Mouse (Mus musculus): ENCODE data around the gene Stard13. TPM values are rescaled to one million over a fixed set of nuclear protein-coding genes. Genes with fewer than 3 reads are reported as not detected.

The Stard13 gene
- polyA plus RNA-seq, 1 experiment: 1.9 TPM

GRCm38 (mm10) chr5:151247115-151247875, 13.7 kb upstream of the Stard13 start:
- peak overlapping the region; percentile 74 for H3K27ac ChIP-seq (ENCODE audit: control insufficient read depth, insufficient read depth, low read length)
- H3K4me3 ChIP-seq (ENCODE audit: control insufficient read depth, insufficient read depth, low read length): no peak overlapping the region
- TF ChIP-seq POLR2A (IDR thresholded peaks at IDR 0.05; ENCODE audit: control insufficient read depth, extremely low read depth, insufficient read depth, low read length, poor library complexity) (no peak), CTCF (IDR thresholded peaks at IDR 0.05; ENCODE audit: borderline replicate concordance, control insufficient read depth, extremely low read depth, insufficient read depth, low read length, poor library complexity) (no peak)
- WGBS: 9% methylated on average over 11 of the region's 11 CpGs
- H3K27me3 ChIP-seq (ENCODE audit: control insufficient read depth, insufficient read depth, low read length): no peaks in the 10 kb centered on the region
- no peaks in the 10 kb centered on the region for H3K36me3 ChIP-seq (ENCODE audit: control insufficient read depth, insufficient read depth, low read length)
- peak; percentile 29 for DNase-seq
- H3K4me1 ChIP-seq (replicated peaks; ENCODE audit: control insufficient read depth, insufficient read depth, low read length): peaks cover 5% of the 10 kb centered on the region; the same call in 1 of the 2 replicates

- no peak for DNase-seq
- peaks cover 5% of the 10 kb centered on the region; the same call in 1 of the 2 replicates for H3K4me1 ChIP-seq (replicated peaks; ENCODE audit: control insufficient read depth, insufficient read depth, low read length)
- H3K4me3 ChIP-seq (ENCODE audit: control insufficient read depth, insufficient read depth, low read length): no peak overlapping the region
- WGBS: 90% methylated on average over 2 of the region's 2 CpGs
- TF ChIP-seq CTCF (IDR thresholded peaks at IDR 0.05; ENCODE audit: borderline replicate concordance, control insufficient read depth, extremely low read depth, insufficient read depth, low read length, poor library complexity) (no peak), POLR2A (IDR thresholded peaks at IDR 0.05; ENCODE audit: control insufficient read depth, extremely low read depth, insufficient read depth, low read length, poor library complexity) (no peak)
- no peaks in the 10 kb centered on the region for H3K27me3 ChIP-seq (ENCODE audit: control insufficient read depth, insufficient read depth, low read length)
- no peak overlapping the region for H3K27ac ChIP-seq (ENCODE audit: control insufficient read depth, insufficient read depth, low read length)
- H3K36me3 ChIP-seq (ENCODE audit: control insufficient read depth, insufficient read depth, low read length): no peaks in the 10 kb centered on the region
Measured at GRCm38 (mm10) chr5:151246287-151246686, 12.7 kb upstream of the Stard13 start.

GRCm38 (mm10) chr5:151245571-151245970, 11.9 kb upstream of the Stard13 start:
- Histone ChIP-seq H3K4me3 (ENCODE audit: control insufficient read depth, insufficient read depth, low read length) (no peak overlapping the region), H3K27ac (ENCODE audit: control insufficient read depth, insufficient read depth, low read length) (no peak overlapping the region), H3K27me3 (ENCODE audit: control insufficient read depth, insufficient read depth, low read length) (no peaks in the 10 kb centered on the region), H3K4me1 (replicated peaks; ENCODE audit: control insufficient read depth, insufficient read depth, low read length) (peaks cover 5% of the 10 kb centered on the region; the same call in 1 of the 2 replicates), H3K36me3 (ENCODE audit: control insufficient read depth, insufficient read depth, low read length) (no peaks in the 10 kb centered on the region)
- DNase-seq: no peak
- 64% methylated on average over 5 of the region's 5 CpGs for WGBS
- no peak for TF ChIP-seq CTCF (IDR thresholded peaks at IDR 0.05; ENCODE audit: borderline replicate concordance, control insufficient read depth, extremely low read depth, insufficient read depth, low read length, poor library complexity)

- Histone ChIP-seq H3K27me3 (ENCODE audit: control insufficient read depth, insufficient read depth, low read length) (no peaks in the 10 kb centered on the region), H3K36me3 (ENCODE audit: control insufficient read depth, insufficient read depth, low read length) (no peaks in the 10 kb centered on the region), H3K27ac (ENCODE audit: control insufficient read depth, insufficient read depth, low read length) (no peak overlapping the region), H3K4me1 (replicated peaks; ENCODE audit: control insufficient read depth, insufficient read depth, low read length) (no peaks in the 10 kb centered on the region), H3K4me3 (ENCODE audit: control insufficient read depth, insufficient read depth, low read length) (no peak overlapping the region)
- no peak for DNase-seq
- WGBS: 92% methylated on average over 9 of the region's 9 CpGs
- TF ChIP-seq CTCF (IDR thresholded peaks at IDR 0.05; ENCODE audit: borderline replicate concordance, control insufficient read depth, extremely low read depth, insufficient read depth, low read length, poor library complexity): no peak
- TF ChIP-seq POLR2A (IDR thresholded peaks at IDR 0.05; ENCODE audit: control insufficient read depth, extremely low read depth, insufficient read depth, low read length, poor library complexity): no peak
Measured at GRCm38 (mm10) chr5:151238730-151239129, 5.1 kb upstream of the Stard13 start.

- no peaks in the 10 kb centered on the region for H3K36me3 ChIP-seq (ENCODE audit: control insufficient read depth, insufficient read depth, low read length)
- no peaks in the 10 kb centered on the region; the same call in 1 of the 2 replicates for H3K27me3 ChIP-seq (ENCODE audit: control insufficient read depth, insufficient read depth, low read length)
- H3K4me3 ChIP-seq (ENCODE audit: control insufficient read depth, insufficient read depth, low read length): no peak overlapping the region
- TF ChIP-seq CTCF (IDR thresholded peaks at IDR 0.05; ENCODE audit: borderline replicate concordance, control insufficient read depth, extremely low read depth, insufficient read depth, low read length, poor library complexity) (no peak), POLR2A (IDR thresholded peaks at IDR 0.05; ENCODE audit: control insufficient read depth, extremely low read depth, insufficient read depth, low read length, poor library complexity) (no peak)
- WGBS: 95% methylated on average over 5 of the region's 5 CpGs
- DNase-seq: no peak
- no peak overlapping the region for H3K27ac ChIP-seq (ENCODE audit: control insufficient read depth, insufficient read depth, low read length)
- no peaks in the 10 kb centered on the region for H3K4me1 ChIP-seq (replicated peaks; ENCODE audit: control insufficient read depth, insufficient read depth, low read length)
Measured at GRCm38 (mm10) chr5:151236411-151236810, 2.8 kb upstream of the Stard13 start.

GRCm38 (mm10) chr5:151232576-151233299, 898 bp downstream of the Stard13 start:
- H3K4me3 ChIP-seq (ENCODE audit: control insufficient read depth, insufficient read depth, low read length): no peak overlapping the region
- H3K36me3 ChIP-seq (ENCODE audit: control insufficient read depth, insufficient read depth, low read length): no peaks in the 10 kb centered on the region
- H3K4me1 ChIP-seq (replicated peaks; ENCODE audit: control insufficient read depth, insufficient read depth, low read length): no peaks in the 10 kb centered on the region
- H3K27me3 ChIP-seq (ENCODE audit: control insufficient read depth, insufficient read depth, low read length): no peaks in the 10 kb centered on the region; the same call in 1 of the 2 replicates
- no peak overlapping the region for H3K27ac ChIP-seq (ENCODE audit: control insufficient read depth, insufficient read depth, low read length)
- 42% methylated on average over 13 of the region's 13 CpGs for WGBS
- no peak for TF ChIP-seq POLR2A (IDR thresholded peaks at IDR 0.05; ENCODE audit: control insufficient read depth, extremely low read depth, insufficient read depth, low read length, poor library complexity)
- TF ChIP-seq CTCF (IDR thresholded peaks at IDR 0.05; ENCODE audit: borderline replicate concordance, control insufficient read depth, extremely low read depth, insufficient read depth, low read length, poor library complexity): no peak
- no peak for DNase-seq

All from thymus, adult 2 months (tissue).